ENCODE assay signal across 15 mouse cellular contexts in the genomic region with DNA sequence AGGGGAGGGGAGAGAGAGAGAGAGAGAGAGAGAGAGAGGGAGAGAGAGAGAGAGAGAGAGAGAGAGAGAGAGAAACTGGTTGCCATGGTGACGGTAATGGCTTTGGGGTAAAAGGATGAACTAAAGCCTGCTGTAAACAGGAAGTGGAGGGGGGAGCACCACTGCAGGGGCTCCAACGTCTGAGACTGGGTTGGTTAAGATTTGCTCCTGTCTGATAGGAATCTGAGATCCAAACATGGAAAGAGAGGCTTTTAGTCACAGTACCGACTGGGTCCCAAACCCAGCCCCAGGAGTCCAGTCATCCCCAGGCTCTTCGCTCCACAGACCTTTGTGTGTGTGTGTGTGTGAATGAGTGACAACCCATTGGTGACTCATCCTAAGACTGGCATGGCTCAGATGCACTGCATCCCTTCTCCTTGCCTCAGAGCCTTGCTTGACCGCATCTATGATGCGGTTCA. TPM values are rescaled to one million over a fixed set of nuclear protein-coding genes. Genes with fewer than 3 reads are reported as not detected.
DNase-seq lines count a peak whose midpoint lies in the region; ATAC-seq and TF ChIP-seq lines count a peak whose summit lies in the region.
"Had no signal": no experiment of that assay in that cellular context is flagged by ENCODE, and none has a peak within 500 bp of the region (broad histone marks: within the 10 kb centered on the region; RNA-seq: fewer than 3 reads in every experiment).

No protein-coding gene starts in this region.

- no peaks in the 10 kb centered on the region for H3K4me1 ChIP-seq in lung, adult 2 months (ENCODE audit: control insufficient read depth, insufficient read depth, low read length)
- H3K4me1 ChIP-seq in thymus, adult 2 months (replicated peaks; ENCODE audit: control insufficient read depth, insufficient read depth, low read length) = peaks cover 58% of the 10 kb centered on the region

- H3K27me3 ChIP-seq in thymus, adult 2 months (ENCODE audit: control insufficient read depth, insufficient read depth, low read length) = no peaks in the 10 kb centered on the region; the same call in 1 of the 2 replicates

- H3K27ac ChIP-seq in thymus, adult 2 months (ENCODE audit: control insufficient read depth, insufficient read depth, low read length) = peak overlapping the region; percentile 72
- H3K27ac ChIP-seq: layer of hippocampus, adult 2 months; neural tube, embryonic 12.5 days had no signal

- peak; percentile 79 for ATAC-seq in CD4-positive, CD25-positive, alpha-beta regulatory T cell, adult 4 months
- ATAC-seq: intestine, embryonic 16.5 days had no signal

- TF ChIP-seq CTCF in lung, adult 2 months (IDR thresholded peaks at IDR 0.05; ENCODE audit: insufficient read depth, low read length) = no peak
- TF ChIP-seq CTCF in brain, embryonic 14.5 days (IDR thresholded peaks at IDR 0.05; ENCODE audit: borderline replicate concordance, extremely low read depth, insufficient read depth, insufficient read length) = no peak
- no peak for TF ChIP-seq CTCF in thymus, adult 2 months (IDR thresholded peaks at IDR 0.05; ENCODE audit: borderline replicate concordance, control insufficient read depth, extremely low read depth, insufficient read depth, low read length, poor library complexity)

- 37% methylated on average over 6 of the region's 6 CpGs for WGBS in lung, adult 2 months
- 45% methylated on average over 6 of the region's 6 CpGs for WGBS in thymus, adult 2 months

- H3K4me3 ChIP-seq in lung, adult 2 months (replicated peaks; ENCODE audit: extremely low read depth, low read depth, low read length) = no peak overlapping the region
- H3K4me3 ChIP-seq in thymus, adult 2 months (ENCODE audit: control insufficient read depth, insufficient read depth, low read length) = no peak overlapping the region
- H3K4me3 ChIP-seq: heart, embryonic 12.5 days; layer of hippocampus, adult 2 months; neural tube, embryonic 12.5 days had no signal

- peak; percentile 34 for DNase-seq in lung, postnatal 36 days
- no peak for DNase-seq in lung, adult 2 months
- peak; percentile 53 for DNase-seq in brain, embryonic 14.5 days (ENCODE audit: low read depth)
- peak; percentile 56 for DNase-seq in thymus, adult 2 months
- DNase-seq in adipocyte (ENCODE audit: low spot score) = no peak
- no peak for DNase-seq in spleen, postnatal 10 days (ENCODE audit: low spot score in 2 of 2)
- DNase-seq: adrenal gland, postnatal 10 days; cerebellum, adult 8-10 months had no signal

- peaks cover 5% of the 10 kb centered on the region for H3K36me3 ChIP-seq in thymus, adult 2 months (ENCODE audit: control insufficient read depth, insufficient read depth, low read length)

- TF ChIP-seq POLR2A in lung, adult 2 months (IDR thresholded peaks at IDR 0.05; ENCODE audit: borderline replicate concordance, extremely low read depth, low read depth, low read length) = no peak
- TF ChIP-seq POLR2A in brain, embryonic 14.5 days (IDR thresholded peaks at IDR 0.05; ENCODE audit: borderline replicate concordance, extremely low read depth, insufficient read depth, insufficient read length, poor library complexity, severe bottlenecking) = no peak
- no peak for TF ChIP-seq POLR2A in thymus, adult 2 months (IDR thresholded peaks at IDR 0.05; ENCODE audit: control insufficient read depth, extremely low read depth, insufficient read depth, low read length, poor library complexity)

RNA-seq across cellular contexts. Expression of a gene that starts 1.7 kb away (rescaled TPM):
- polyA plus RNA-seq in lung, adult 2 months (2012; rRNA removed) = 23.8 and 28.3 TPM in 2 replicates
- 10 to 100 TPM; 14.4 to 31.1 TPM for polyA plus RNA-seq in CD4-positive, CD25-positive, alpha-beta regulatory T cell, adult 4 months (2017; shearing (Covaris generic))
- 15.6 and 16.6 TPM in 2 replicates for polyA plus RNA-seq in brain, embryonic 14.5 days (2012; rRNA removed)
- 56.5 and 60.9 TPM in 2 replicates for polyA plus RNA-seq in thymus, adult 2 months (2012; rRNA removed)
- polyA plus RNA-seq: G1E had no signal

RNA-seq across cellular contexts. Expression of a gene that starts 16.6 kb away (rescaled TPM):
- polyA plus RNA-seq in lung, adult 2 months (2012; rRNA removed) = 138 and 178 TPM in 2 replicates
- polyA plus RNA-seq in CD4-positive, CD25-positive, alpha-beta regulatory T cell, adult 4 months (2017; shearing (Covaris generic)) = 100 to 1,000 TPM; 417 to 488 TPM
- polyA plus RNA-seq in brain, embryonic 14.5 days (2012; rRNA removed) = 481 and 573 TPM in 2 replicates
- 304 and 316 TPM in 2 replicates for polyA plus RNA-seq in thymus, adult 2 months (2012; rRNA removed)

RNA-seq across cellular contexts. Expression of a gene that starts 17.9 kb away (rescaled TPM):
- polyA plus RNA-seq in lung, adult 2 months (2012; rRNA removed) = 16.9 TPM in 2 replicates
- polyA plus RNA-seq in CD4-positive, CD25-positive, alpha-beta regulatory T cell, adult 4 months (2017; shearing (Covaris generic)) = 10 to 100 TPM; 35.1 to 36.0 TPM
- 40.8 and 54.0 TPM in 2 replicates for polyA plus RNA-seq in brain, embryonic 14.5 days (2012; rRNA removed)
- 38.0 and 40.9 TPM in 2 replicates for polyA plus RNA-seq in thymus, adult 2 months (2012; rRNA removed)

RNA-seq across cellular contexts. Expression of a gene that starts 17.9 kb away (rescaled TPM):
- polyA plus RNA-seq in lung, adult 2 months (2012; rRNA removed) = 46.3 and 55.6 TPM in 2 replicates
- polyA plus RNA-seq in CD4-positive, CD25-positive, alpha-beta regulatory T cell, adult 4 months (2017; shearing (Covaris generic)) = 10 to 100 TPM; 76.7 to 77.2 TPM
- polyA plus RNA-seq in brain, embryonic 14.5 days (2012; rRNA removed) = 75.1 and 108 TPM in 2 replicates
- polyA plus RNA-seq in thymus, adult 2 months (2012; rRNA removed) = 39.8 and 47.7 TPM in 2 replicates

RNA-seq across cellular contexts. Expression of a gene that starts 40.4 kb away (rescaled TPM):
- 0.27 and 0.46 TPM in 2 replicates for polyA plus RNA-seq in lung, adult 2 months (2012; rRNA removed)
- not detected for polyA plus RNA-seq in CD4-positive, CD25-positive, alpha-beta regulatory T cell, adult 4 months (2017; shearing (Covaris generic))
- 0.08 and 0.19 TPM in 2 replicates for polyA plus RNA-seq in brain, embryonic 14.5 days (2012; rRNA removed)
- 1.2 and 1.3 TPM in 2 replicates for polyA plus RNA-seq in thymus, adult 2 months (2012; rRNA removed)
- polyA plus RNA-seq: G1E; heart, embryonic 12.5 days; limb, embryonic 11.5 days; neural tube, embryonic 12.5 days had no signal

Comparison
In these comparisons a context has a peak if more than half of its experiments do, and no peak if none do; other contexts are left out.
1. DNase-seq: peak in lung, postnatal 36 days (single experiment), brain, embryonic 14.5 days (single experiment) and thymus, adult 2 months (single experiment); none in lung, adult 2 months (single experiment), adipocyte (single experiment) and spleen, postnatal 10 days (0 of 2).